Mouse (Mus musculus) heart, embryonic 15.5 days (tissue): ENCODE results near the gene Wdr82. TPM values are rescaled to one million over a fixed set of nuclear protein-coding genes. Genes with fewer than 3 reads are reported as not detected.

Experiments used
- ATAC-seq: fragments of 200-750 bp; cut with Nextera tagmentation; replicated peaks from 2 replicates; pipeline ENCODE4 v1.8.0; 2017; ENCODE audit warnings: low read depth, moderate TSS enrichment; ENCODE audit not compliant: insufficient number of reproducible peaks, insufficient read depth, low FRiP score
- H3K27ac ChIP-seq: fragments of 300-500 bp; sonication (generic); 2 replicates; pipeline ENCODE4 v1.5.1; 2015; ENCODE audit warnings: mild to moderate bottlenecking, inconsistent platforms
- H3K27me3 ChIP-seq: fragments of 300-500 bp; sonication (generic); 2 replicates; pipeline ENCODE4 v1.6.1; 2015; ENCODE audit warnings: inconsistent platforms
- H3K36me3 ChIP-seq: fragments of 300-500 bp; sonication (generic); 2 replicates; pipeline ENCODE4 v1.6.1; 2015; ENCODE audit warnings: mild to moderate bottlenecking, inconsistent platforms
- H3K4me1 ChIP-seq: fragments of 300-500 bp; sonication (generic); replicated peaks from 2 replicates; pipeline ENCODE4 v1.6.1; 2015; ENCODE audit warnings: inconsistent platforms
- H3K4me2 ChIP-seq: fragments of 300-500 bp; sonication (generic); 2 replicates; pipeline ENCODE4 v1.6.1; 2015; ENCODE audit warnings: inconsistent platforms, mild to moderate bottlenecking, moderate library complexity
- H3K4me3 ChIP-seq: fragments of 300-500 bp; sonication (generic); 2 replicates; pipeline ENCODE4 v1.5.1; 2015; ENCODE audit warnings: mild to moderate bottlenecking, inconsistent platforms
- H3K9ac ChIP-seq: fragments of 300-500 bp; sonication (generic); 2 replicates; pipeline ENCODE4 v1.6.1; 2015; ENCODE audit warnings: mild to moderate bottlenecking, inconsistent platforms
- H3K9me3 ChIP-seq: fragments of 300-500 bp; sonication (generic); replicated peaks from 2 replicates; pipeline ENCODE4 v1.6.1; 2016; ENCODE audit warnings: inconsistent platforms
- WGBS: fragments of 180-500 bp; shearing (Covaris S2); methylation state at CpG from one replicate; pipeline ENCODE4 v1.1.7; 2015; ENCODE audit warnings: mixed read lengths; 5-methylcytosine and 5-hydroxymethylcytosine counted together
- polyA plus RNA-seq: library from polyadenylated mRNA; unstranded; fragments of >200 nt; fragmentation: Nextera tagmentation; extraction: Ambion mirVana; gene quantifications from 2 replicates; pipeline ENCODE4 v1.2.1, GENCODE M21; 2015

Gene Wdr82
- polyA plus RNA-seq, result 16.7 and 19.7 TPM in 2 replicates

GRCm38 (mm10) chr9:106170556-106171345, at the start of gene Wdr82:
Wdr82 (plus strand) TSS chr9:106170928.
- Histone ChIP-seq H3K9me3 (no peaks in the 10 kb centered on the region), H3K27me3 (no peaks in the 10 kb centered on the region), H3K4me2 (peak within 1 kb of the TSS; percentile 95), H3K27ac (peak within 1 kb of the TSS; percentile 98), H3K4me3 (peak within 1 kb of the TSS; percentile 91), H3K9ac (peak within 1 kb of the TSS; percentile 91), H3K36me3 (no peaks in the 10 kb centered on the region), H3K4me1 (peaks cover 33% of the 10 kb centered on the region)
- WGBS, result under 1% methylated on average over 81 of the region's 81 CpGs
- ATAC-seq, result peak; percentile 91

- no peak for ATAC-seq
- no peak overlapping the region for H3K9ac ChIP-seq
- H3K4me3 ChIP-seq, result no peak overlapping the region
- H3K27me3 ChIP-seq, result no peaks in the 10 kb centered on the region
- H3K4me2 ChIP-seq, result no peak overlapping the region
- H3K9me3 ChIP-seq, result no peaks in the 10 kb centered on the region
- H3K27ac ChIP-seq, result no peak overlapping the region
- no peaks in the 10 kb centered on the region for H3K36me3 ChIP-seq
- 41% methylated on average over 4 of the region's 4 CpGs for WGBS
- no peaks in the 10 kb centered on the region for H3K4me1 ChIP-seq
Measured at GRCm38 (mm10) chr9:106123599-106123998, 47.1 kb upstream of the Wdr82 start.

- Histone ChIP-seq H3K27ac (no peak overlapping the region), H3K36me3 (no peaks in the 10 kb centered on the region), H3K4me1 (no peaks in the 10 kb centered on the region), H3K9me3 (no peaks in the 10 kb centered on the region), H3K4me2 (no peak overlapping the region), H3K4me3 (no peak overlapping the region), H3K27me3 (no peaks in the 10 kb centered on the region), H3K9ac (no peak overlapping the region)
- WGBS, result 25% methylated on average over 2 of the region's 2 CpGs
- ATAC-seq, result no peak
Measured at GRCm38 (mm10) chr9:106126786-106127251, 43.9 kb upstream of the Wdr82 start.

GRCm38 (mm10) chr9:106129072-106129471, 41.7 kb upstream of the Wdr82 start:
- no peak for ATAC-seq
- no peak overlapping the region for H3K4me2 ChIP-seq
- H3K27me3 ChIP-seq, result no peaks in the 10 kb centered on the region
- H3K9ac ChIP-seq, result no peak overlapping the region
- WGBS, result 61% methylated on average over 2 of the region's 2 CpGs
- no peak overlapping the region for H3K4me3 ChIP-seq
- H3K9me3 ChIP-seq, result no peaks in the 10 kb centered on the region
- no peaks in the 10 kb centered on the region for H3K4me1 ChIP-seq
- no peak overlapping the region for H3K27ac ChIP-seq
- no peaks in the 10 kb centered on the region for H3K36me3 ChIP-seq

GRCm38 (mm10) chr9:106130250-106130649, 40.5 kb upstream of the Wdr82 start:
- 72% methylated on average over 7 of the region's 7 CpGs for WGBS
- Histone ChIP-seq H3K4me1 (no peaks in the 10 kb centered on the region), H3K27ac (no peak overlapping the region), H3K4me3 (no peak overlapping the region), H3K9ac (no peak overlapping the region), H3K9me3 (no peaks in the 10 kb centered on the region), H3K4me2 (no peak overlapping the region), H3K36me3 (no peaks in the 10 kb centered on the region), H3K27me3 (no peaks in the 10 kb centered on the region)
- ATAC-seq, result no peak

GRCm38 (mm10) chr9:106137671-106138216, 33.0 kb upstream of the Wdr82 start:
- ATAC-seq, result no peak; the same call in 1 of the 2 replicates
- Histone ChIP-seq H3K27me3 (no peaks in the 10 kb centered on the region), H3K9me3 (no peaks in the 10 kb centered on the region), H3K4me2 (no peak overlapping the region), H3K4me3 (no peak overlapping the region), H3K4me1 (0 out of 2 replicates have a peak, but pooled peaks cover 3% of the 10 kb centered on the region), H3K27ac (no peak overlapping the region), H3K36me3 (no peaks in the 10 kb centered on the region), H3K9ac (no peak overlapping the region)
- WGBS, result 61% methylated on average over 10 of the region's 10 CpGs

GRCm38 (mm10) chr9:106139763-106140162, 31.0 kb upstream of the Wdr82 start:
- Histone ChIP-seq H3K36me3 (no peaks in the 10 kb centered on the region), H3K9me3 (no peaks in the 10 kb centered on the region), H3K4me3 (no peak overlapping the region), H3K9ac (no peak overlapping the region), H3K4me2 (no peak overlapping the region), H3K27me3 (peaks cover 8% of the 10 kb centered on the region; the same call in 1 of the 2 replicates), H3K27ac (no peak overlapping the region), H3K4me1 (0 out of 2 replicates have a peak, but pooled peaks cover 3% of the 10 kb centered on the region)
- WGBS, result 49% methylated on average over 10 of the region's 10 CpGs
- ATAC-seq, result no peak

- Histone ChIP-seq H3K4me1 (0 out of 2 replicates have a peak, but pooled peaks cover 3% of the 10 kb centered on the region), H3K27me3 (peaks cover 13% of the 10 kb centered on the region), H3K4me2 (no peak overlapping the region), H3K9me3 (no peaks in the 10 kb centered on the region), H3K4me3 (no peak overlapping the region), H3K27ac (no peak overlapping the region), H3K9ac (no peak overlapping the region), H3K36me3 (no peaks in the 10 kb centered on the region)
- ATAC-seq, result no peak
- 73% methylated on average over 12 of the region's 12 CpGs for WGBS
Measured at GRCm38 (mm10) chr9:106141955-106142354, 28.8 kb upstream of the Wdr82 start.

GRCm38 (mm10) chr9:106144176-106144575, 26.6 kb upstream of the Wdr82 start:
- Histone ChIP-seq H3K27me3 (peaks cover 35% of the 10 kb centered on the region), H3K4me1 (peaks cover 14% of the 10 kb centered on the region), H3K4me3 (no peak overlapping the region), H3K36me3 (no peaks in the 10 kb centered on the region), H3K9ac (no peak overlapping the region), H3K27ac (no peak overlapping the region), H3K4me2 (no peak overlapping the region), H3K9me3 (no peaks in the 10 kb centered on the region)
- 76% methylated on average over 7 of the region's 7 CpGs for WGBS
- no peak for ATAC-seq

GRCm38 (mm10) chr9:106145582-106145981, 25.1 kb upstream of the Wdr82 start:
- H3K4me1 ChIP-seq, result peaks cover 12% of the 10 kb centered on the region
- H3K4me3 ChIP-seq, result no peak overlapping the region
- H3K9me3 ChIP-seq, result no peaks in the 10 kb centered on the region
- no peak overlapping the region for H3K4me2 ChIP-seq
- peaks cover 49% of the 10 kb centered on the region for H3K27me3 ChIP-seq
- no peaks in the 10 kb centered on the region for H3K36me3 ChIP-seq
- no peak overlapping the region for H3K9ac ChIP-seq
- WGBS, result 77% methylated on average over 2 of the region's 2 CpGs
- ATAC-seq, result no peak
- H3K27ac ChIP-seq, result no peak overlapping the region

GRCm38 (mm10) chr9:106147281-106147680, 23.4 kb upstream of the Wdr82 start:
- Histone ChIP-seq H3K27me3 (peaks cover 62% of the 10 kb centered on the region), H3K4me2 (no peak overlapping the region), H3K9ac (no peak overlapping the region), H3K36me3 (no peaks in the 10 kb centered on the region), H3K4me3 (no peak overlapping the region), H3K9me3 (no peaks in the 10 kb centered on the region), H3K27ac (no peak overlapping the region), H3K4me1 (peaks cover 12% of the 10 kb centered on the region)
- ATAC-seq, result no peak
- WGBS, result 26% methylated on average over 5 of the region's 5 CpGs
